ENCODE assay signal across 8 mouse cellular contexts in the genomic region with DNA sequence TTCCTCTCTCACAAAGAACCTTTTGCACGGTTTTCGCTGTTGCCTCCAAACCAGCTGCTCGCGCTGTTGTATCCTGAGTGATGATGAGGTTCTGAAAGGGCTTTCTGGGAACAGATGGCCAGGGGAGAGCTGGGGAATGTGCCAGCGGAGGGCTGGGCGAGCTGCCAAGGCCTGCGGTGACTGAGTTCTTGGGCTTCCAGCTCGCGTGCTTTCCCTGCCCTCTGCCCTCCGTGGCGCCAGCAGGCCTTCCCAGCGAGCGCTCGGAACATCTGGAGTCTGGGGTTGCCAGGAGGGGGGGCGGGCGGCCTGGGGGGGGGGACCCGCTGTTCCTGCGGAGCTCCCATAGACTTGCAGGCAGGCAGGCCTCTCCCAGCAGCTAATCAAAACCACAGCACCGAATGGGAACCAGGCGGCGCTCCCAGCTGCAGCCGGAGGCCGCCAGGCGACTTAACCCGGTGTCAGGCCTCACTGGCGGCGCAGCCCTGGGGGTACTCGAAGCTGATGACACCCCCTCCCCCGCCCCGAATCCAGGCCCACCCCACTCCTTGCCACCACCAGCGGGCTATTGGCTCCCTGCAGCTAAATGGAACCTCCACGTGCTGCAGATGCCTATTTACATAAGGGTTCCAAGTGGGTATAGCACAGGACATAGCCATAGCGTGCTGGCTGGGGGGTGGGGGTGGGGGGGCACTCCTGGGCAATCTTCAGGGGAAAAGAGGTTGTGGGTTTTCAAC. TPM values are rescaled to one million over a fixed set of nuclear protein-coding genes. Genes with fewer than 3 reads are reported as not detected.
A peak's percentile ranks its signal among the peaks of the same experiment; 100 is the strongest.
DNase-seq lines count a peak whose midpoint lies in the region; ATAC-seq and TF ChIP-seq lines count a peak whose summit lies in the region.

No protein-coding gene starts in this region.

- TF ChIP-seq POLR2A in MEL (IDR thresholded peaks at IDR 0.05; ENCODE audit: control insufficient read depth in 1 of 2, insufficient read depth in 1 of 2, low read depth in 1 of 2, low read length in 2 of 2, poor library complexity in 1 of 2), result no peak

- H3K4me3 ChIP-seq in MEL (ENCODE audit: control insufficient read depth in 1 of 2, insufficient read depth in 1 of 2, low read depth in 2 of 2, low read length in 2 of 2), result peak overlapping the region; percentile 8 to 36; a peak in 2 of 4 replicates
- 0 out of 2 replicates have a peak overlapping the region, but pooled peaks have one; percentile 2 for H3K4me3 ChIP-seq in hindbrain, embryonic 12.5 days
- H3K4me3 ChIP-seq in lung, embryonic 15.5 days, result peak overlapping the region; percentile 7; the same call in 1 of the 2 replicates

- peak overlapping the region; percentile 47 for H3K4me2 ChIP-seq in hindbrain, embryonic 12.5 days (replicated peaks)
- H3K4me2 ChIP-seq in lung, embryonic 15.5 days, result peak overlapping the region; percentile 56

- DNase-seq in MEL (ENCODE audit: low read depth, low spot score), result peak; percentile 83
- peak; percentile 99 to 100 for DNase-seq in cerebellum, postnatal 10 days
- peak; percentile 97 for DNase-seq in frontal cortex, postnatal 25 days (ENCODE audit: low spot score in 2 of 2)
- DNase-seq in layer of hippocampus, postnatal 10 days (ENCODE audit: low spot score in 2 of 2), result peak; percentile 99
- DNase-seq in retina, adult 2 months (ENCODE audit: low read depth, low spot score), result peak; percentile 71
- DNase-seq in thymus, postnatal 25 days, result peak; percentile 54

- no peak for TF ChIP-seq EP300 in MEL (IDR thresholded peaks at IDR 0.05; ENCODE audit: low read depth in 1 of 2, low read length in 2 of 2)

- peaks cover 12 to 26% of the 10 kb centered on the region in 2 experiments for H3K27me3 ChIP-seq in MEL (ENCODE audit: control insufficient read depth in 1 of 2, insufficient read depth in 2 of 2, low read length in 2 of 2)
- peaks cover 49% of the 10 kb centered on the region for H3K27me3 ChIP-seq in hindbrain, embryonic 12.5 days
- 0 out of 2 replicates have a peak, but pooled peaks cover 3% of the 10 kb centered on the region for H3K27me3 ChIP-seq in lung, embryonic 15.5 days

- no peak overlapping the region for H3K27ac ChIP-seq in MEL (ENCODE audit: control insufficient read depth, low read depth, low read length)
- H3K27ac ChIP-seq in hindbrain, embryonic 12.5 days, result peak overlapping the region; percentile 85
- peak overlapping the region; percentile 93 for H3K27ac ChIP-seq in lung, embryonic 15.5 days

- TF ChIP-seq RAD21 in MEL (IDR thresholded peaks at IDR 0.05; ENCODE audit: low read depth, low read length), result no peak

- peak overlapping the region; percentile 20; the same call in 1 of the 2 replicates for H3K9ac ChIP-seq in MEL (ENCODE audit: control insufficient read depth, low read depth, low read length, poor library complexity, severe bottlenecking)
- H3K9ac ChIP-seq in hindbrain, embryonic 12.5 days, result no peak overlapping the region
- H3K9ac ChIP-seq in lung, embryonic 15.5 days, result no peak overlapping the region

- under 1% methylated on average over 30 of the region's 33 CpGs for WGBS in hindbrain, embryonic 12.5 days
- 1% methylated on average over 28 of the region's 33 CpGs for WGBS in lung, embryonic 15.5 days

- no peaks in the 10 kb centered on the region; a peak in 1 of 4 replicates for H3K36me3 ChIP-seq in MEL (ENCODE audit: control insufficient read depth in 1 of 2, insufficient read depth in 2 of 2, low read length in 2 of 2)
- no peaks in the 10 kb centered on the region for H3K36me3 ChIP-seq in hindbrain, embryonic 12.5 days
- no peaks in the 10 kb centered on the region for H3K36me3 ChIP-seq in lung, embryonic 15.5 days

- H3K79me2 ChIP-seq in MEL (ENCODE audit: control insufficient read depth, insufficient read depth, low read length, poor library complexity), result no peaks in the 10 kb centered on the region

- no peaks in the 10 kb centered on the region for H3K9me3 ChIP-seq in MEL (replicated peaks; ENCODE audit: insufficient read depth, low read length)
- no peaks in the 10 kb centered on the region for H3K9me3 ChIP-seq in hindbrain, embryonic 12.5 days (replicated peaks)
- no peaks in the 10 kb centered on the region for H3K9me3 ChIP-seq in lung, embryonic 15.5 days

- TF ChIP-seq CTCF in MEL (IDR thresholded peaks at IDR 0.05 in 2 of 3, conservative IDR thresholded peaks at IDR 0.05 in 1 of 3; ENCODE audit: control insufficient read depth in 1 of 3, insufficient read depth in 1 of 3, low read depth in 2 of 3, low read length in 3 of 3, poor library complexity in 1 of 3, severe bottlenecking in 1 of 3), result no peak

- peaks cover 0 to 3% of the 10 kb centered on the region in 2 experiments; a peak in 3 of 4 replicates for H3K4me1 ChIP-seq in MEL (ENCODE audit: control insufficient read depth in 1 of 2, insufficient read depth in 2 of 2, low read length in 2 of 2)
- peaks cover 75% of the 10 kb centered on the region for H3K4me1 ChIP-seq in hindbrain, embryonic 12.5 days
- peaks cover 88% of the 10 kb centered on the region for H3K4me1 ChIP-seq in lung, embryonic 15.5 days

- ATAC-seq in hindbrain, embryonic 12.5 days (ENCODE audit: low FRiP score), result peak; percentile 94
- peak; percentile 94 for ATAC-seq in lung, embryonic 15.5 days (ENCODE audit: borderline replicate concordance, extremely low read depth, low FRiP score, low TSS enrichment)

TF ChIP-seq in MEL, 35 proteins besides CTCF, POLR2A, EP300 and RAD21:
- TF ChIP-seq ZKSCAN1 (IDR thresholded peaks at IDR 0.05; ENCODE audit: low read depth, low read length) (no peak), MAZ (IDR thresholded peaks at IDR 0.05; ENCODE audit: low read depth, low read length) (no peak), MAFK (IDR thresholded peaks at IDR 0.05; ENCODE audit: borderline replicate concordance, low read depth, low read length) (no peak), TCF12 (IDR thresholded peaks at IDR 0.05; ENCODE audit: low read depth, low read length) (peak; percentile 71; the same call in 1 of the 2 replicates), ETS1 (IDR thresholded peaks at IDR 0.05; ENCODE audit: low read depth, low read length) (peak; percentile 73), NRF1 (IDR thresholded peaks at IDR 0.05; ENCODE audit: insufficient read depth, low read depth, low read length, poor library complexity, severe bottlenecking) (no peak), CHD2 (IDR thresholded peaks at IDR 0.05; ENCODE audit: low read length) (no peak), UBTF (IDR thresholded peaks at IDR 0.05; ENCODE audit: borderline replicate concordance, insufficient read depth, low read depth, low read length) (no peak), POLR2AphosphoS5 (IDR thresholded peaks at IDR 0.05; ENCODE audit: borderline replicate concordance, low read depth, low read length) (no peak), SMC3 (IDR thresholded peaks at IDR 0.05; ENCODE audit: low read depth, low read length) (no peak), USF1 (IDR thresholded peaks at IDR 0.05; ENCODE audit: low read depth, low read length) (no peak), USF2 (IDR thresholded peaks at IDR 0.05; ENCODE audit: borderline replicate concordance in 1 of 2, insufficient read depth in 1 of 2, low read depth in 1 of 2, low read length in 2 of 2) (no peak), SIN3A (IDR thresholded peaks at IDR 0.05; ENCODE audit: low read length) (no peak), TAL1 (IDR thresholded peaks at IDR 0.05; ENCODE audit: low read length) (peak; percentile 14; the same call in 1 of the 2 replicates), JUND (IDR thresholded peaks at IDR 0.05; ENCODE audit: low read depth, low read length) (no peak), BHLHE40 (IDR thresholded peaks at IDR 0.05; ENCODE audit: borderline replicate concordance, low read depth, low read length) (peak; percentile 73; the same call in 1 of the 2 replicates)

RNA-seq across cellular contexts. Expression of a gene that starts 18.5 kb away (rescaled TPM):
- not detected in 2 replicates for total RNA-seq in MEL (2012; rRNA removed)
- polyA plus RNA-seq in MEL (2012; ENCODE audit: insufficient read depth in 1 of 2, insufficient read length in 2 of 2, low read depth in 1 of 2, low replicate concordance in 2 of 2, missing spikeins in 1 of 2), result not detected
- 12.4 and 13.7 TPM in 2 replicates for polyA plus RNA-seq in hindbrain, embryonic 12.5 days (2016; fragmentation: Nextera tagmentation; extraction: Ambion mirVana)
- total RNA-seq in layer of hippocampus, postnatal 10 days (2021), result 1 to 10 TPM; 2.6 to 3.0 TPM
- 25.4 and 27.8 TPM in 2 replicates for polyA plus RNA-seq in lung, embryonic 15.5 days (2015; fragmentation: Nextera tagmentation; extraction: Ambion mirVana)

Comparison
In these comparisons a context has a peak if more than half of its experiments do, and no peak if none do; other contexts are left out.
1. RNA of a gene that starts 18.5 kb away (polyA plus RNA-seq): 25.4 to 27.8 TPM in lung, embryonic 15.5 days and 12.4 to 13.7 TPM in hindbrain, embryonic 12.5 days; not detected in MEL; every median in the first group is over 10 times any median in the second.
2. Peak in every context shown above with its lines, with median percentiles within 50 percentile points of each other: DNase-seq and H3K4me3 ChIP-seq.